Mouse (Mus musculus) lung, postnatal 0 days (tissue): ENCODE data around the gene Haao.

Source experiments
- CTCF ChIP-seq: IDR thresholded peaks from 2 replicates; pipeline ENCODE4 v1.5.1; 2016; ENCODE audit warnings: antibody characterized with exemption, mild to moderate bottlenecking
- EP300 ChIP-seq: IDR thresholded peaks from 2 replicates; pipeline ENCODE4 v1.6.1; 2016; ENCODE audit warnings: antibody characterized with exemption, mild to moderate bottlenecking, control low read depth

GRCm38 (mm10) chr17:83862134-83862881, 14.5 kb upstream of the Haao start:
- TF ChIP-seq CTCF (no peak), EP300 (no peak)
